Mouse (Mus musculus) CH12F3 (cell line): ENCODE measurements around the gene 1810009J06Rik.
"Not testable (repeated sequence)": the region's sequence is repeated elsewhere in the genome, so short reads cannot be mapped to it uniquely, and the experiment has no call there.

Source experiments
- in situ Hi-C: fragments of 300-500 bp; cut with MboI; formaldehyde crosslinking; loops from 2 replicates; pipeline ENCODE4 v1.14.3; 2020; ENCODE audit warnings: low sequenced_read_pairs

1810009J06Rik gene

GRCm38 (mm10) chr6:40964454-40964853, at the start of gene 1810009J06Rik:
1810009J06Rik (plus strand) TSS chr6:40964754.
- in situ Hi-C loops, result not testable (repeated sequence)

GRCm38 (mm10) chr6:40919954-40920353, 44.6 kb upstream of the 1810009J06Rik start:
- in situ Hi-C loops, result no loop called here

DNA sequence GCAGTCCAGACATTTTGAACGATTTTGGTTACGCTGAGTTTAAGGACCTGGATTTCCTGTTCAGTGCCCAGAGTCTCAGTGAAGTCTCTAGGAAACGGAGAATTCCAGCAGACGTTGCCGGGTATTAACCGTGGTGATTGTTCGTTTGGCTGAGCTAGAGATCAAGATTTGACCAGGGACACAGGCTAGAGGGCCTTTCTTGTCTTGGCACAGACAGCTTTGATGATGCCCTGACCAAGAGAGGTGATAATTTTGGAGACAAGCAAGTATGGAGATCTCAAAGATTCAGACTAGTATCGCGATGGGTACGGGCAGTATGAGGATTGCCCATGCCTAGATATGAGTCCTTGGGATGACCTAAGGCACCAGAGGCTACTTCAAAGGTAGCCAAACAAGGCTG, 24.1 kb upstream of the 1810009J06Rik start, which contains the start of gene 1700074P13Rik:
Gene 1700074P13Rik, minus strand, starts transcription at position 101 of the 400 bp plus-strand sequence.
- in situ Hi-C loops, result no loop called here

GRCm38 (mm10) chr6:40951770-40952169, 12.8 kb upstream of the 1810009J06Rik start, which contains the start of gene Gm4744:
Gm4744 (minus strand) TSS chr6:40951870.
- in situ Hi-C loops, result no loop called here

DNA sequence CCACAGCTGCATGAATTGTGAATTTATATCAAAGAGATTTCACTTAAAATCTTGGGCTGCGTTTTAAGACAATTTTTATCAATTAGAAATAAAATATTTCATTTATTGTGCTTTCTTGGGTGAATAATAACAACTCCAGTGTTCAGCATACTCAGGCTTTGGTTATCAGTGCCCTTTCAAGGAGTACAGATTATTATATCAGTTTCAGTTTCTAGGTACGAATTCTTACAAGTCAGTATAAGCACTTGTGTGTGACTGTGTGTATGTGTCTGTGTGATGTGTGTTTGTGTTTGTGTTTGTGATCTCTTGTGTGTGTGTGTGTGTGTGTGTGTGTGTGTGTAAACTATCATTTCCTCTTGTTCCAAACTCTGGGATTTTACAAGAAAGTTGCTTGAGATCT, 10.8 kb upstream of the 1810009J06Rik start:
- in situ Hi-C loops, result no loop called here

GRCm38 (mm10) chr6:40999379-40999778, 34.8 kb downstream of the 1810009J06Rik start, which contains the start of gene Gm2663:
Gm2663 (minus strand) TSS chr6:40999479.
- in situ Hi-C loops, result not testable (repeated sequence)

- in situ Hi-C loops, result no loop called here
Observed at GRCm38 (mm10) chr6:41015065-41015464, 50.5 kb downstream of the 1810009J06Rik start.
